Mouse (Mus musculus) ES-E14 (cell line): ENCODE data around the gene Rufy1.

Experiments
- CHD2 ChIP-seq: IDR thresholded peaks from 2 replicates; pipeline ENCODE4 v1.6.1; 2014; ENCODE audit warnings: mild to moderate bottlenecking, low read depth, low read length, inconsistent platforms
- HCFC1 ChIP-seq: IDR thresholded peaks from 2 replicates; pipeline ENCODE4 v1.6.1; 2012; ENCODE audit warnings: low read length, inconsistent platforms, borderline replicate concordance; ENCODE audit not compliant: insufficient read depth
- ZC3H11A ChIP-seq: IDR thresholded peaks from 2 replicates; pipeline ENCODE4 v1.6.1; 2012; ENCODE audit warnings: low read depth, mild to moderate bottlenecking, inconsistent platforms, low read length, borderline replicate concordance
- ZNF384 ChIP-seq: IDR thresholded peaks from 2 replicates; pipeline ENCODE4 v1.6.1; 2012; ENCODE audit warnings: low read depth, low read length, inconsistent platforms

- no peak for TF ChIP-seq HCFC1
- TF ChIP-seq ZC3H11A: no peak
- no peak for TF ChIP-seq CHD2
- no peak for TF ChIP-seq ZNF384
These were observed 4.9 kb downstream of the Rufy1 start for GRCm38 (mm10) chr11:50426056-50426455.
